8 mouse cellular contexts compared by ENCODE assay signal in the genomic region with DNA sequence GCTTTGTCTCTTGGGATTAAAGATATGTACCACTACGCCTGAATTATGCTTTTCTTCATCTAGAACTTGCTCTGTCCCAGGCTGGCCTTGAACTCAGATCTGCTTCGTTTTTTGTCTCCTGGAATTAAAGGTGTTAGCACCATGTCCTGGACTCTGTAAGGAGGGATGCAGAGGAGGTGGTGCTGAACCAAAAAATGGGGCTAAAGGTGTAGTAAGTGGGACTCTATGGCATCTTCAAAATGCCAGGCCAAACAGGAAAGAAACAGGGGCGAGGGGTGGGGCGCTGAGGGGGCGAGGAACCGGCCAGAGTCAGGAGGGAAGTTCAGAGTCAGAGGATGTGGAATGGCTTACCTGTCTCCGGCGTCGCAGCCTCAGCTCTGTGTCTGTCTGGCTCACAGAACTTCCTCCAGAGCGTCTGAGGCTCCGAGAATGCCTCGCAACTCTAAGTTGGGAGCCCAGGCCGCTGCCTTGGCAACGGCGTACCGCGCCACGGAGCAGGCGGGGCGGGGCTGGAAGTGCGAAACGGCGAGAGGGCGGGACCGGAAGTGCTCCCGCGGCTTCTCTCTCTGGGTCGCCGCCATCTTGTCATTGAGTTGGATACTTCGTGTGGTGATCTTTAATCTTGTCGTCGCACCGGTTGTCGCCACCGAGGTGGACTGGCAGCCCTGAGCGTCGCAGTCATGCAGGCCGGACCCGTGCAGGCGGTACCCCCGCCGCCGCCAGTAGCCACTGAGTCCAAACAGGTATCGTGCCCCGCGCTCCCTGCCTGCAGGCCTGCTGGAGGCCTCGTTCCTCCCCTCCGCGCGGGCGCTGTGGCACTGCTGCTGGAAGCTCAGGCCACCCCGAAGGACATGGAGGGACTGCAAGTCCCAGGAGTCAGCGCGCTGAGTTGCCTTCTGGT. TPM values are rescaled to one million over a fixed set of nuclear protein-coding genes. Genes with fewer than 3 reads are reported as not detected.
DNase-seq lines count a peak whose midpoint lies in the region; ATAC-seq and TF ChIP-seq lines count a peak whose summit lies in the region.

Gene Ccdc157, minus strand, starts transcription at position 486 of the 901 bp plus-strand sequence.
Gene Sf3a1, plus strand, starts transcription at position 543 of the 901 bp plus-strand sequence.

- peak within 1 kb of the TSS; percentile 86 for H3K4me2 ChIP-seq in heart, embryonic 15.5 days
- peak within 1 kb of the TSS; percentile 89 for H3K4me2 ChIP-seq in liver, embryonic 14.5 days (ENCODE audit: low read depth)
- H3K4me2 ChIP-seq in neural tube, embryonic 11.5 days (ENCODE audit: low read depth): peak within 1 kb of the TSS; percentile 79
- peak within 1 kb of the TSS; percentile 76 for H3K4me2 ChIP-seq in stomach, postnatal 0 days (replicated peaks; ENCODE audit: low read depth)

- H3K9ac ChIP-seq in heart, embryonic 15.5 days: peak within 1 kb of the TSS; percentile 87
- peak within 1 kb of the TSS; percentile 83 for H3K9ac ChIP-seq in liver, embryonic 14.5 days (replicated peaks)
- peak within 1 kb of the TSS; percentile 88 for H3K9ac ChIP-seq in neural tube, embryonic 11.5 days (ENCODE audit: low read length)
- H3K9ac ChIP-seq in stomach, postnatal 0 days (ENCODE audit: low read length): peak within 1 kb of the TSS; percentile 75

- TF ChIP-seq EP300 in liver, embryonic 14.5 days (IDR thresholded peaks at IDR 0.05; ENCODE audit: low read depth): no peak
- TF ChIP-seq EP300 in stomach, postnatal 0 days (optimal IDR thresholded peaks at IDR 0.05): no peak

- H3K27ac ChIP-seq in forebrain, embryonic 10.5 days: peak within 1 kb of the TSS; percentile 96
- peak within 1 kb of the TSS; percentile 91 for H3K27ac ChIP-seq in heart, embryonic 15.5 days
- H3K27ac ChIP-seq in liver, embryonic 14.5 days: peak within 1 kb of the TSS; percentile 49
- H3K27ac ChIP-seq in neural tube, embryonic 11.5 days (ENCODE audit: low read depth, low read length): peak within 1 kb of the TSS; percentile 77; the same call in 1 of the 2 replicates
- H3K27ac ChIP-seq in stomach, postnatal 0 days (replicated peaks): peak within 1 kb of the TSS; percentile 92

- H3K36me3 ChIP-seq in forebrain, embryonic 10.5 days (replicated peaks): peaks cover 41% of the 10 kb centered on the region
- peaks cover 34% of the 10 kb centered on the region for H3K36me3 ChIP-seq in heart, embryonic 15.5 days
- H3K36me3 ChIP-seq in liver, embryonic 14.5 days (replicated peaks; ENCODE audit: control insufficient read depth, insufficient read depth, low read depth): peaks cover 36% of the 10 kb centered on the region
- peaks cover 7% of the 10 kb centered on the region for H3K36me3 ChIP-seq in neural tube, embryonic 11.5 days (ENCODE audit: control insufficient read depth, insufficient read depth, low read length)
- H3K36me3 ChIP-seq in stomach, postnatal 0 days (ENCODE audit: control insufficient read depth, insufficient read depth, low read length): peaks cover 10% of the 10 kb centered on the region

- ATAC-seq in CD4-positive, CD25-positive, alpha-beta regulatory T cell, adult 4 months: peak; percentile 97
- ATAC-seq in heart, embryonic 15.5 days (replicated peaks; ENCODE audit: insufficient number of reproducible peaks, insufficient read depth, low FRiP score, low read depth): peak; percentile 96
- peak; percentile 95 for ATAC-seq in liver, embryonic 14.5 days (ENCODE audit: insufficient read depth)
- peak; percentile 96 for ATAC-seq in neural tube, embryonic 11.5 days (ENCODE audit: insufficient read depth, low FRiP score, low TSS enrichment)
- ATAC-seq in stomach, postnatal 0 days (ENCODE audit: low FRiP score, low TSS enrichment): peak; percentile 96

- DNase-seq in c-Kit-negative CD71-positive TER-119-positive erythroid progenitor cells, embryonic 14.5 days (ENCODE audit: low read depth, low spot score): peak; percentile 86
- DNase-seq in forebrain, embryonic 10.5 days (ENCODE audit: extremely low spot score, low spot score): peak; percentile 95
- peak; percentile 95 to 96 for DNase-seq in kidney, postnatal 25 days
- peak; percentile 82 to 83 (median 82) for DNase-seq in liver, embryonic 14.5 days (ENCODE audit: low read depth in 3 of 3, low spot score in 3 of 3)
- peak; percentile 94 for DNase-seq in neural tube, embryonic 11.5 days (ENCODE audit: low spot score)
- peak; percentile 96 for DNase-seq in stomach, postnatal 0 days (ENCODE audit: low spot score)

- no peaks in the 10 kb centered on the region for H3K9me3 ChIP-seq in forebrain, embryonic 10.5 days
- H3K9me3 ChIP-seq in heart, embryonic 15.5 days (replicated peaks): no peaks in the 10 kb centered on the region
- H3K9me3 ChIP-seq in liver, embryonic 14.5 days (ENCODE audit: control insufficient read depth, low read length): no peaks in the 10 kb centered on the region
- H3K9me3 ChIP-seq in neural tube, embryonic 11.5 days (ENCODE audit: control insufficient read depth, low read length): no peaks in the 10 kb centered on the region
- H3K9me3 ChIP-seq in stomach, postnatal 0 days (ENCODE audit: control insufficient read depth, low read length): no peaks in the 10 kb centered on the region

- peak; percentile 39 for TF ChIP-seq CTCF in liver, embryonic 14.5 days (IDR thresholded peaks at IDR 0.05; ENCODE audit: low read depth)
- peak; percentile 28; the same call in 1 of the 2 replicates for TF ChIP-seq CTCF in stomach, postnatal 0 days (IDR thresholded peaks at IDR 0.05; ENCODE audit: low read depth)

- H3K4me1 ChIP-seq in forebrain, embryonic 10.5 days: peaks cover 48% of the 10 kb centered on the region
- peaks cover 44% of the 10 kb centered on the region for H3K4me1 ChIP-seq in heart, embryonic 15.5 days (replicated peaks)
- H3K4me1 ChIP-seq in liver, embryonic 14.5 days (replicated peaks; ENCODE audit: control insufficient read depth in 2 of 2, insufficient read depth in 2 of 2, low read length in 1 of 2): peaks cover 11 to 21% of the 10 kb centered on the region in 2 experiments
- peaks cover 12% of the 10 kb centered on the region for H3K4me1 ChIP-seq in neural tube, embryonic 11.5 days (ENCODE audit: control insufficient read depth, insufficient read depth, low read length)
- H3K4me1 ChIP-seq in stomach, postnatal 0 days (replicated peaks; ENCODE audit: control insufficient read depth, insufficient read depth): peaks cover 10% of the 10 kb centered on the region; the same call in 1 of the 2 replicates

- peak within 1 kb of the TSS; percentile 67 for H3K4me3 ChIP-seq in forebrain, embryonic 10.5 days
- peak within 1 kb of the TSS; percentile 81 for H3K4me3 ChIP-seq in heart, embryonic 15.5 days
- peak within 1 kb of the TSS; percentile 73 to 87 for H3K4me3 ChIP-seq in liver, embryonic 14.5 days (ENCODE audit: insufficient read depth in 1 of 2, low read depth in 2 of 2, low read length in 2 of 2)
- H3K4me3 ChIP-seq in neural tube, embryonic 11.5 days (ENCODE audit: low read depth, low read length): peak within 1 kb of the TSS; percentile 49
- H3K4me3 ChIP-seq in stomach, postnatal 0 days (ENCODE audit: low read depth, low read length): peak within 1 kb of the TSS; percentile 68

- 1% methylated on average over 54 of the region's 54 CpGs for WGBS in forebrain, embryonic 10.5 days
- 2% methylated on average over 53 of the region's 54 CpGs for WGBS in heart, embryonic 15.5 days
- WGBS in liver, embryonic 14.5 days (ENCODE audit: insufficient replicate concordance): 1% methylated on average over 54 of the region's 54 CpGs
- WGBS in neural tube, embryonic 11.5 days: 1% methylated on average over 45 of the region's 54 CpGs
- 2% methylated on average over 45 of the region's 54 CpGs for WGBS in stomach, postnatal 0 days

- H3K27me3 ChIP-seq in forebrain, embryonic 10.5 days (ENCODE audit: poor library complexity, severe bottlenecking): no peaks in the 10 kb centered on the region
- no peaks in the 10 kb centered on the region for H3K27me3 ChIP-seq in heart, embryonic 15.5 days
- no peaks in the 10 kb centered on the region for H3K27me3 ChIP-seq in liver, embryonic 14.5 days (ENCODE audit: control insufficient read depth, insufficient read depth, low read length)
- no peaks in the 10 kb centered on the region for H3K27me3 ChIP-seq in neural tube, embryonic 11.5 days (ENCODE audit: control insufficient read depth, insufficient read depth, low read length)
- H3K27me3 ChIP-seq in stomach, postnatal 0 days (ENCODE audit: control insufficient read depth, insufficient read depth, low read length): no peaks in the 10 kb centered on the region

RNA-seq across cellular contexts. Expression of gene Ccdc157, which starts in this region (rescaled TPM):
- polyA plus RNA-seq in CD4-positive, CD25-positive, alpha-beta regulatory T cell, adult 4 months (2017; shearing (Covaris generic)): 1 to 10 TPM; 2.7 to 3.0 TPM
- 6.5 and 7.8 TPM in 2 replicates for polyA plus RNA-seq in forebrain, embryonic 10.5 days (2016; fragmentation: Nextera tagmentation; extraction: Ambion mirVana)
- polyA plus RNA-seq in heart, embryonic 15.5 days (2015; fragmentation: Nextera tagmentation; extraction: Ambion mirVana): 4.4 and 5.5 TPM in 2 replicates
- polyA plus RNA-seq in liver, embryonic 14.5 days (2012; rRNA removed): 0.88 and 0.97 TPM in 2 replicates
- polyA plus RNA-seq in liver, embryonic 14.5 days (2014; fragmentation: Nextera tagmentation; extraction: Ambion mirVana): 0.32 and 0.47 TPM in 2 replicates
- 3.3 and 4.0 TPM in 2 replicates for polyA plus RNA-seq in neural tube, embryonic 11.5 days (2014; fragmentation: Nextera tagmentation; extraction: Ambion mirVana)
- 2.1 and 2.2 TPM in 2 replicates for polyA plus RNA-seq in stomach, postnatal 0 days (2015; fragmentation: Nextera tagmentation; extraction: Ambion mirVana)

RNA-seq across cellular contexts. Expression of gene Sf3a1, which starts in this region (rescaled TPM):
- 10 to 100 TPM; 57.5 to 68.2 TPM for polyA plus RNA-seq in CD4-positive, CD25-positive, alpha-beta regulatory T cell, adult 4 months (2017; shearing (Covaris generic))
- polyA plus RNA-seq in forebrain, embryonic 10.5 days (2016; fragmentation: Nextera tagmentation; extraction: Ambion mirVana): 103 and 104 TPM in 2 replicates
- polyA plus RNA-seq in heart, embryonic 15.5 days (2015; fragmentation: Nextera tagmentation; extraction: Ambion mirVana): 27.0 and 32.8 TPM in 2 replicates
- 16.4 and 18.6 TPM in 2 replicates for polyA plus RNA-seq in liver, embryonic 14.5 days (2012; rRNA removed)
- 23.5 and 24.2 TPM in 2 replicates for polyA plus RNA-seq in liver, embryonic 14.5 days (2014; fragmentation: Nextera tagmentation; extraction: Ambion mirVana)
- 88.4 and 91.1 TPM in 2 replicates for polyA plus RNA-seq in neural tube, embryonic 11.5 days (2014; fragmentation: Nextera tagmentation; extraction: Ambion mirVana)
- 16.0 and 16.5 TPM in 2 replicates for polyA plus RNA-seq in stomach, postnatal 0 days (2015; fragmentation: Nextera tagmentation; extraction: Ambion mirVana)

Comparison
In these comparisons a context has a peak if more than half of its experiments do, and no peak if none do; other contexts are left out.
1. Peak in every context shown above with its lines: DNase-seq, ATAC-seq, H3K4me3 ChIP-seq and H3K27ac ChIP-seq.